In genomic region chr4:70272527-70272926, GRCm38 (mm10) we compare ENCODE assay signal across 25 mouse cellular contexts.
DNase-seq lines count a peak whose midpoint lies in the region; ATAC-seq and TF ChIP-seq lines count a peak whose summit lies in the region.
"Had no signal": no experiment of that assay in that cellular context is flagged by ENCODE, and none has a peak within 500 bp of the region (broad histone marks: within the 10 kb centered on the region; RNA-seq: fewer than 3 reads in every experiment).

No protein-coding gene starts in this region.

- no peak for DNase-seq in cerebellum, postnatal 4 days (ENCODE audit: low spot score in 2 of 2)
- peak; percentile 7 for DNase-seq in forebrain, postnatal 0 days
- DNase-seq in layer of hippocampus, adult 2 months (ENCODE audit: low spot score in 2 of 2), result no peak
- no peak for DNase-seq in layer of hippocampus, adult 11-12 months (ENCODE audit: low spot score)
- peak; percentile 53 for DNase-seq in brain, adult 2 months (ENCODE audit: low read depth, low spot score)
- DNase-seq: adrenal gland, adult 8-10 months; adrenal gland, postnatal 14 days; adrenal gland, postnatal 36 days; B cell, adult 2 months; cerebellum, adult 8-10 months; cerebellum, postnatal 25 days; embryo, embryonic 11 days had no signal

- no peaks in the 10 kb centered on the region for H3K9me3 ChIP-seq in forebrain, postnatal 0 days (ENCODE audit: low read length)
- H3K9me3 ChIP-seq in forebrain, embryonic 12.5 days, result no peaks in the 10 kb centered on the region
- H3K9me3 ChIP-seq: embryonic facial prominence, embryonic 13.5 days; embryonic facial prominence, embryonic 15.5 days; forebrain, embryonic 10.5 days; forebrain, embryonic 13.5 days; forebrain, embryonic 15.5 days; G1E had no signal

- no peak overlapping the region for H3K4me2 ChIP-seq in forebrain, postnatal 0 days (ENCODE audit: low read depth)
- no peak overlapping the region for H3K4me2 ChIP-seq in forebrain, embryonic 12.5 days
- H3K4me2 ChIP-seq: embryonic facial prominence, embryonic 13.5 days; embryonic facial prominence, embryonic 15.5 days; forebrain, embryonic 13.5 days; forebrain, embryonic 15.5 days had no signal

- TF ChIP-seq CTCF in forebrain, postnatal 0 days (IDR thresholded peaks at IDR 0.05; ENCODE audit: low read depth), result no peak
- no peak for TF ChIP-seq CTCF in layer of hippocampus, adult 2 months (conservative IDR thresholded peaks at IDR 0.05)

- H3K4me3 ChIP-seq in forebrain, postnatal 0 days (ENCODE audit: low read depth, low read length), result no peak overlapping the region
- no peak overlapping the region for H3K4me3 ChIP-seq in forebrain, embryonic 12.5 days (replicated peaks)
- H3K4me3 ChIP-seq in layer of hippocampus, adult 2 months, result no peak overlapping the region
- H3K4me3 ChIP-seq: embryonic facial prominence, embryonic 13.5 days; embryonic facial prominence, embryonic 15.5 days; erythroblast, embryonic 14.5 days; forebrain, embryonic 10.5 days; forebrain, embryonic 13.5 days; forebrain, embryonic 15.5 days had no signal

- H3K27ac ChIP-seq in forebrain, postnatal 0 days (ENCODE audit: low read depth, low read length), result no peak overlapping the region
- no peak overlapping the region for H3K27ac ChIP-seq in forebrain, embryonic 12.5 days
- peak overlapping the region; percentile 74 for H3K27ac ChIP-seq in layer of hippocampus, adult 2 months
- H3K27ac ChIP-seq: embryonic facial prominence, embryonic 13.5 days; embryonic facial prominence, embryonic 15.5 days; forebrain, embryonic 10.5 days; forebrain, embryonic 13.5 days; forebrain, embryonic 15.5 days had no signal

- H3K9ac ChIP-seq in forebrain, postnatal 0 days, result no peak overlapping the region
- H3K9ac ChIP-seq in forebrain, embryonic 12.5 days, result no peak overlapping the region
- H3K9ac ChIP-seq: embryonic facial prominence, embryonic 13.5 days; embryonic facial prominence, embryonic 15.5 days; forebrain, embryonic 13.5 days; forebrain, embryonic 15.5 days had no signal

- ATAC-seq in cerebellum, adult (ENCODE audit: insufficient number of reproducible peaks, low FRiP score, low TSS enrichment), result peak; percentile 62; the same call in 1 of the 2 replicates
- ATAC-seq in forebrain, postnatal 0 days, result no peak; the same call in 1 of the 2 replicates
- ATAC-seq in forebrain, embryonic 12.5 days (ENCODE audit: low FRiP score), result no peak
- ATAC-seq: activated CD4-positive, CD25-positive, alpha-beta regulatory T cell, adult 4 months; CD4-positive, CD25-positive, alpha-beta regulatory T cell, adult 4 months; forebrain, embryonic 13.5 days; forebrain, embryonic 15.5 days; Patski had no signal

- H3K36me3 ChIP-seq in forebrain, postnatal 0 days (ENCODE audit: insufficient read depth), result peaks cover 14% of the 10 kb centered on the region; the same call in 1 of the 2 replicates
- peaks cover 48% of the 10 kb centered on the region for H3K36me3 ChIP-seq in forebrain, embryonic 12.5 days (replicated peaks)

- H3K4me1 ChIP-seq in forebrain, postnatal 0 days (ENCODE audit: insufficient read depth), result no peaks in the 10 kb centered on the region
- H3K4me1 ChIP-seq in forebrain, embryonic 12.5 days, result no peaks in the 10 kb centered on the region
- H3K4me1 ChIP-seq: embryonic facial prominence, embryonic 13.5 days; embryonic facial prominence, embryonic 15.5 days; forebrain, embryonic 10.5 days; forebrain, embryonic 13.5 days; forebrain, embryonic 15.5 days had no signal

- WGBS in forebrain, postnatal 0 days, result 69% methylated on average over 4 of the region's 4 CpGs
- 95% methylated on average over 4 of the region's 4 CpGs for WGBS in forebrain, embryonic 12.5 days

- no peaks in the 10 kb centered on the region for H3K27me3 ChIP-seq in forebrain, postnatal 0 days (ENCODE audit: insufficient read depth, low read length)
- H3K27me3 ChIP-seq in forebrain, embryonic 12.5 days, result no peaks in the 10 kb centered on the region
- H3K27me3 ChIP-seq: CH12.LX; embryonic facial prominence, embryonic 13.5 days; embryonic facial prominence, embryonic 15.5 days; forebrain, embryonic 13.5 days; forebrain, embryonic 15.5 days; Patski had no signal

Comparison
In these comparisons a context has a peak if more than half of its experiments do, and no peak if none do; other contexts are left out.
1. DNase-seq: peak in forebrain, postnatal 0 days (single experiment) and brain, adult 2 months (single experiment); none in cerebellum, postnatal 4 days (0 of 2), layer of hippocampus, adult 2 months (0 of 2) and layer of hippocampus, adult 11-12 months (single experiment).